Mouse (Mus musculus): Measurements from ENCODE around the gene Wfdc15b. TPM values are rescaled to one million over a fixed set of nuclear protein-coding genes. Genes with fewer than 3 reads are reported as not detected.
"Not testable (repeated sequence)": the region's sequence is repeated elsewhere in the genome, so short reads cannot be mapped to it uniquely, and the experiment has no call there.

Gene Wfdc15b
- not detected in 2 replicates for total RNA-seq (2015)
- not detected in 2 replicates for total RNA-seq (2017)

GRCm38 (mm10) chr2:164221522-164221921 is at the start of gene Wfdc15b:
Gene Wfdc15b, minus strand, starts transcription at chr2:164221660.
- ATAC-seq (ENCODE audit: poor library complexity, severe bottlenecking) = no peak

- ATAC-seq (ENCODE audit: poor library complexity, severe bottlenecking) = not testable (repeated sequence)
Measured at GRCm38 (mm10) chr2:164256540-164256939, 35.1 kb upstream of the Wfdc15b start, which contains the start of gene Svs3b. Gene Svs3b, minus strand, starts transcription at chr2:164256640.

- ATAC-seq (ENCODE audit: poor library complexity, severe bottlenecking) = no peak
Measured at GRCm38 (mm10) chr2:164238366-164238765, 16.9 kb upstream of the Wfdc15b start, which contains the start of gene Svs2. Gene Svs2, minus strand, starts transcription at chr2:164238466.

GRCm38 (mm10) chr2:164232671-164233070 is 11.2 kb upstream of the Wfdc15b start:
- ATAC-seq (ENCODE audit: poor library complexity, severe bottlenecking) = no peak

GRCm38 (mm10) chr2:164228361-164229070 is 7.1 kb upstream of the Wfdc15b start:
- ATAC-seq (ENCODE audit: poor library complexity, severe bottlenecking) = no peak

GRCm38 (mm10) chr2:164219295-164219694 is 2.2 kb downstream of the Wfdc15b start:
- ATAC-seq (ENCODE audit: poor library complexity, severe bottlenecking) = no peak

- no peak for ATAC-seq (ENCODE audit: poor library complexity, severe bottlenecking)
Measured at GRCm38 (mm10) chr2:164212711-164213110, 8.7 kb downstream of the Wfdc15b start.

- no peak for ATAC-seq (ENCODE audit: poor library complexity, severe bottlenecking)
Measured at GRCm38 (mm10) chr2:164210892-164211291, 10.6 kb downstream of the Wfdc15b start.

GRCm38 (mm10) chr2:164206676-164207075 is 14.8 kb downstream of the Wfdc15b start:
- no peak for ATAC-seq (ENCODE audit: poor library complexity, severe bottlenecking)

GRCm38 (mm10) chr2:164206011-164206410 is 15.4 kb downstream of the Wfdc15b start:
- not testable (repeated sequence) for ATAC-seq (ENCODE audit: poor library complexity, severe bottlenecking)

GRCm38 (mm10) chr2:164199626-164200327 is 21.7 kb downstream of the Wfdc15b start, which contains the start of gene Wfdc15a:
Gene Wfdc15a, minus strand, starts transcription at chr2:164200130.
- ATAC-seq (ENCODE audit: poor library complexity, severe bottlenecking) = no peak

- no peak for ATAC-seq (ENCODE audit: poor library complexity, severe bottlenecking)
Measured at GRCm38 (mm10) chr2:164196700-164196990, 24.8 kb downstream of the Wfdc15b start.

GRCm38 (mm10) chr2:164195971-164196699 is 25.3 kb downstream of the Wfdc15b start:
- no peak for ATAC-seq (ENCODE audit: poor library complexity, severe bottlenecking)

GRCm38 (mm10) chr2:164194959-164195630 is 26.4 kb downstream of the Wfdc15b start:
- ATAC-seq (ENCODE audit: poor library complexity, severe bottlenecking) = no peak

- ATAC-seq (ENCODE audit: poor library complexity, severe bottlenecking) = no peak
Measured at GRCm38 (mm10) chr2:164192279-164192678, 29.2 kb downstream of the Wfdc15b start.

GRCm38 (mm10) chr2:164190576-164190975 is 30.9 kb downstream of the Wfdc15b start, which contains the start of gene Wfdc12:
Gene Wfdc12, minus strand, starts transcription at chr2:164190608.
- no peak for ATAC-seq (ENCODE audit: poor library complexity, severe bottlenecking)

GRCm38 (mm10) chr2:164188722-164189121 is 32.7 kb downstream of the Wfdc15b start:
- peak; percentile 82 for ATAC-seq (ENCODE audit: poor library complexity, severe bottlenecking)

GRCm38 (mm10) chr2:164184145-164184719 is 37.2 kb downstream of the Wfdc15b start:
- ATAC-seq (ENCODE audit: poor library complexity, severe bottlenecking) = peak; percentile 40; the same call in 1 of the 2 replicates

GRCm38 (mm10) chr2:164183340-164183739 is 38.1 kb downstream of the Wfdc15b start:
- ATAC-seq (ENCODE audit: poor library complexity, severe bottlenecking) = no peak

GRCm38 (mm10) chr2:164182692-164183255 is 38.7 kb downstream of the Wfdc15b start, which contains the start of gene Wfdc5:
Gene Wfdc5, minus strand, starts transcription at chr2:164182742.
- no peak for ATAC-seq (ENCODE audit: poor library complexity, severe bottlenecking)

All from megakaryocyte, adult 5-6 weeks (primary cell).